Mouse (Mus musculus): Measurements from ENCODE around the gene Ucma. TPM values are rescaled to one million over a fixed set of nuclear protein-coding genes. Genes with fewer than 3 reads are reported as not detected.
"Not testable (repeated sequence)": the region's sequence is repeated elsewhere in the genome, so short reads cannot be mapped to it uniquely, and the experiment has no call there.

The Ucma gene
- polyA plus RNA-seq (2011; ENCODE audit: insufficient read depth, insufficient read length, low replicate concordance, missing spikeins) = 2.8 TPM in 1 of 2 replicates, not detected in the other

GRCm38 (mm10) chr2:4975807-4976206, at the start of gene Ucma:
TSS of gene Ucma (plus strand) at chr2:4976122.
- Histone ChIP-seq H3K4me3 (replicated peaks; ENCODE audit: control insufficient read depth, low read depth, low read length) (no peak within 1 kb of the TSS), H3K4me1 (ENCODE audit: control insufficient read depth, insufficient read depth, low read length) (no peaks in the 10 kb centered on the region), H3K27ac (ENCODE audit: control insufficient read depth, insufficient read depth, low read depth, low read length, poor library complexity) (no peak within 1 kb of the TSS)
- WGBS = 62% methylated on average over 5 of the region's 5 CpGs
- no peak for TF ChIP-seq CTCF (IDR thresholded peaks at IDR 0.05; ENCODE audit: control insufficient read depth, insufficient read depth, low read length)
- TF ChIP-seq POLR2A (IDR thresholded peaks at IDR 0.05; ENCODE audit: borderline replicate concordance, control insufficient read depth, low read depth, low read length) = no peak

GRCm38 (mm10) chr2:4927391-4927790, 48.5 kb upstream of the Ucma start:
- no peak for TF ChIP-seq POLR2A (IDR thresholded peaks at IDR 0.05; ENCODE audit: borderline replicate concordance, control insufficient read depth, low read depth, low read length)
- no peak for TF ChIP-seq CTCF (IDR thresholded peaks at IDR 0.05; ENCODE audit: control insufficient read depth, insufficient read depth, low read length)
- 83% methylated on average over 3 of the region's 3 CpGs for WGBS
- H3K4me3 ChIP-seq (replicated peaks; ENCODE audit: control insufficient read depth, low read depth, low read length) = no peak overlapping the region
- H3K27ac ChIP-seq (ENCODE audit: control insufficient read depth, insufficient read depth, low read depth, low read length, poor library complexity) = no peak overlapping the region
- H3K4me1 ChIP-seq (ENCODE audit: control insufficient read depth, insufficient read depth, low read length) = peaks cover 2% of the 10 kb centered on the region

- TF ChIP-seq POLR2A (IDR thresholded peaks at IDR 0.05; ENCODE audit: borderline replicate concordance, control insufficient read depth, low read depth, low read length) (no peak), CTCF (IDR thresholded peaks at IDR 0.05; ENCODE audit: control insufficient read depth, insufficient read depth, low read length) (no peak)
- Histone ChIP-seq H3K4me1 (ENCODE audit: control insufficient read depth, insufficient read depth, low read length) (peaks cover 2% of the 10 kb centered on the region), H3K4me3 (replicated peaks; ENCODE audit: control insufficient read depth, low read depth, low read length) (no peak overlapping the region), H3K27ac (ENCODE audit: control insufficient read depth, insufficient read depth, low read depth, low read length, poor library complexity) (peak overlapping the region; percentile 25; the same call in 1 of the 2 replicates)
- 30% methylated on average over 2 of the region's 2 CpGs for WGBS
These were observed 46.7 kb upstream of the Ucma start for GRCm38 (mm10) chr2:4929230-4929629.

GRCm38 (mm10) chr2:4934516-4934915, 41.4 kb upstream of the Ucma start:
- 95% methylated on average over 9 of the region's 9 CpGs for WGBS
- Histone ChIP-seq H3K4me3 (replicated peaks; ENCODE audit: control insufficient read depth, low read depth, low read length) (no peak overlapping the region), H3K4me1 (ENCODE audit: control insufficient read depth, insufficient read depth, low read length) (no peaks in the 10 kb centered on the region; the same call in 1 of the 2 replicates), H3K27ac (ENCODE audit: control insufficient read depth, insufficient read depth, low read depth, low read length, poor library complexity) (no peak overlapping the region)
- TF ChIP-seq POLR2A (IDR thresholded peaks at IDR 0.05; ENCODE audit: borderline replicate concordance, control insufficient read depth, low read depth, low read length) (no peak), CTCF (IDR thresholded peaks at IDR 0.05; ENCODE audit: control insufficient read depth, insufficient read depth, low read length) (no peak)

GRCm38 (mm10) chr2:4937931-4938330, 38.0 kb upstream of the Ucma start:
- TF ChIP-seq POLR2A (IDR thresholded peaks at IDR 0.05; ENCODE audit: borderline replicate concordance, control insufficient read depth, low read depth, low read length) (no peak), CTCF (IDR thresholded peaks at IDR 0.05; ENCODE audit: control insufficient read depth, insufficient read depth, low read length) (no peak)
- Histone ChIP-seq H3K4me3 (replicated peaks; ENCODE audit: control insufficient read depth, low read depth, low read length) (no peak overlapping the region), H3K4me1 (ENCODE audit: control insufficient read depth, insufficient read depth, low read length) (no peaks in the 10 kb centered on the region), H3K27ac (ENCODE audit: control insufficient read depth, insufficient read depth, low read depth, low read length, poor library complexity) (no peak overlapping the region)
- 89% methylated on average over 7 of the region's 7 CpGs for WGBS

GRCm38 (mm10) chr2:4940861-4941260, 35.1 kb upstream of the Ucma start:
- H3K4me3 ChIP-seq (replicated peaks; ENCODE audit: control insufficient read depth, low read depth, low read length) = no peak overlapping the region
- H3K27ac ChIP-seq (ENCODE audit: control insufficient read depth, insufficient read depth, low read depth, low read length, poor library complexity) = no peak overlapping the region
- H3K4me1 ChIP-seq (ENCODE audit: control insufficient read depth, insufficient read depth, low read length) = no peaks in the 10 kb centered on the region
- TF ChIP-seq CTCF (IDR thresholded peaks at IDR 0.05; ENCODE audit: control insufficient read depth, insufficient read depth, low read length) (no peak), POLR2A (IDR thresholded peaks at IDR 0.05; ENCODE audit: borderline replicate concordance, control insufficient read depth, low read depth, low read length) (no peak)
- WGBS = 88% methylated on average over 11 of the region's 11 CpGs

- H3K4me1 ChIP-seq (ENCODE audit: control insufficient read depth, insufficient read depth, low read length); H3K4me3 ChIP-seq (replicated peaks; ENCODE audit: control insufficient read depth, low read depth, low read length); H3K27ac ChIP-seq (ENCODE audit: control insufficient read depth, insufficient read depth, low read depth, low read length, poor library complexity): not testable (repeated sequence)
- WGBS = 73% methylated on average over 7 of the region's 8 CpGs
These were observed 26.2 kb upstream of the Ucma start for GRCm38 (mm10) chr2:4949691-4950090.

GRCm38 (mm10) chr2:4950986-4951385, 24.9 kb upstream of the Ucma start:
- Histone ChIP-seq H3K4me3 (replicated peaks; ENCODE audit: control insufficient read depth, low read depth, low read length) (no peak overlapping the region), H3K4me1 (ENCODE audit: control insufficient read depth, insufficient read depth, low read length) (no peaks in the 10 kb centered on the region), H3K27ac (ENCODE audit: control insufficient read depth, insufficient read depth, low read depth, low read length, poor library complexity) (no peak overlapping the region)
- 93% methylated on average over 2 of the region's 2 CpGs for WGBS
- TF ChIP-seq CTCF (IDR thresholded peaks at IDR 0.05; ENCODE audit: control insufficient read depth, insufficient read depth, low read length) = no peak
- no peak for TF ChIP-seq POLR2A (IDR thresholded peaks at IDR 0.05; ENCODE audit: borderline replicate concordance, control insufficient read depth, low read depth, low read length)

GRCm38 (mm10) chr2:4954216-4954760, 21.6 kb upstream of the Ucma start:
- TF ChIP-seq CTCF (IDR thresholded peaks at IDR 0.05; ENCODE audit: control insufficient read depth, insufficient read depth, low read length) (no peak), POLR2A (IDR thresholded peaks at IDR 0.05; ENCODE audit: borderline replicate concordance, control insufficient read depth, low read depth, low read length) (no peak)
- Histone ChIP-seq H3K27ac (ENCODE audit: control insufficient read depth, insufficient read depth, low read depth, low read length, poor library complexity) (no peak overlapping the region), H3K4me3 (replicated peaks; ENCODE audit: control insufficient read depth, low read depth, low read length) (no peak overlapping the region), H3K4me1 (ENCODE audit: control insufficient read depth, insufficient read depth, low read length) (no peaks in the 10 kb centered on the region)
- WGBS = 76% methylated on average over 6 of the region's 6 CpGs

Data from bone marrow, adult 2 months (tissue).